Mouse (Mus musculus) kidney, adult 9 months (tissue): ENCODE data around the gene Sfn.

ENCODE experiments used
- DNase-seq: peaks from one replicate; pipeline ENCODE4 v3.0.0; 2022

The Sfn gene

DNA sequence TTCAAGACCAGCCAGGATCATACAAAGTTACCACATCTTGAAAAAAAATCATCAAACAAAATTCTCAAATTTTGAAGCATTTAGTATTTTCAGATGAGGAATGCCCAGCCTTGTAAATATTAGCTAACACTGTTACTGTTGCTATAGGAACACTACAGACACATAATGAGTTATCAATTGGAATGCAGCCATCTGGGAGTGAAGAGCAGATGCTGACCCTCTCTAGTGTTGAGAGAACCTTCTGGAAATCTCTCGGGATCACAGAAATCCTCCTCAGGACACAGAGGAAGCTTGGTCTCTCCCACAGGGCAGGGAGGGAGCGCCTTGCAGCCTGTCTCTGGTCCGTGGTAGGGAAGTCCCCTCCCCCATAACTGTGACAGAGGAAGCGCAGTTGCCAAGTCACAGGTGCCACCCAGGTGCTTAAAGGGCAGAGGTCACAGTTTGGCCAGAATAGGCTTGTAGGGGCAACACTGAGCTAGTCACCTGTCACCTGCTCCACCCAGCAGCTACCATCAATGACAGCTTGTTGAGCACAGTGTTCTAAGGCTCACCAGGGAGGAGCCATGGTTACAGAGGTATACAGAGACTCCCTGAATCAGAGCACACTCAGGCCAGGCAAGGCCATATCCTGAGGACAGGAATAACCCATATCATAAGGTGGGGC lies 17.6 kb upstream of the Sfn start:
- DNase-seq: no peak

DNA sequence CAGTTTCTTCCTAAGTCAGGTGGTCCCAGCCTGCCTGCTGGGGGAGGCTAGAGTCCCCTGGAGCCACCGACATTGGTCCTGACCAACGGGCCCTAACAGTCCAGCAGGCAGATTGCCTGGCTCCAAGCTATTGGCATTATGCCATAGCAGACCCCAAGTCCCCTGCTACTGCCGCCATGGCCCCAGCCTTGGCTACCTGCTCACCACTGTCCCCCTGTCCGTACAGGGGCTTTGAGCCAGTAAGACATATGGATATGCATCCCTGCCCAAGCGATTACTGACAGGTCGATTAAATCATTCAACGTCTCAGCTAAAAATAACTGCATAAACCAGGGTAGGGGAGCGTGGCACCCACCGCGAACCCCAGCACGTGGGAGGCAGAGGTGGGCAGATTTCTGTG lies 16.0 kb upstream of the Sfn start:
- DNase-seq: no peak

- DNase-seq: peak; percentile 50
Measured at GRCm38 (mm10) chr4:133615416-133615815, 13.4 kb upstream of the Sfn start.

- DNase-seq: no peak
Measured at GRCm38 (mm10) chr4:133614274-133614761, 12.3 kb upstream of the Sfn start.

DNA sequence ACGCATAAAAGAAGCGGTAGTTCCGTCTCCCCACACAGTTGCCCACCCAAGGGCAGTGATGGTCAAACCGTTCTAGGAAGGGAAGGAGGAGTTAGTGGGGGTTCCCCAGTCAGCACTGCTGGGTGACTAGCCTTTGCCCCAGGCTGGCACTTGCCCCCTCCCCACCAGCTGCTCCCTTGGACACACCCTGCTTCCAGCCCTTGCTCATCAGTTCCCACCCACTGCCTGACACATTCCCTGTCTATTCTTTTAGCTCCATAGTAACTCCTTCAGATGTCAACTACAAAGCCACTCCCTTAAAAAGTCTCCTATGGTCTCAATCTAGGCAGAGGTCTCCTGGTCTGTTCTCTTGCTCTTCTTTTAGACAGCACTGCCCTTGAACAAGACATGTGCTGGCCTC lies 11.9 kb upstream of the Sfn start:
- no peak for DNase-seq

DNA sequence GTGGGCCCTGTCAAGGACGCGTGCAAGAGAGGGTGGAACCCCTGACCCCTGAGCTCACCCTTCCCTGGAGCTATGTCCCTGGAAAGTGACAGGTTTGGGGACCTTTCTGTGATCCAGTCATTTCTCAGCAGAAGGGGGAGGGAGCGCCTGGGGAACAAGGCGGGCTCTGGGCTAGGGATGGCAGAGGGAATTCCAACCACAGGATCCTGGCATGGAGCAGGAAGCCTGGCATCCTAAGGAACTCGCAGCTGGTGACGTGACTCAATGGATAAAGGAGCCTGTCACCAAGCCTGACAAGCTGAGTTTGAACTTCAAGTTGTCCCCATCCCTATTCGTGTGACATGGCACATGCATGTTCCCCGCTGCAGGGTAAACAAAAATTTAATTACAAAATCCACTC lies 11.1 kb upstream of the Sfn start:
- DNase-seq: no peak

DNA sequence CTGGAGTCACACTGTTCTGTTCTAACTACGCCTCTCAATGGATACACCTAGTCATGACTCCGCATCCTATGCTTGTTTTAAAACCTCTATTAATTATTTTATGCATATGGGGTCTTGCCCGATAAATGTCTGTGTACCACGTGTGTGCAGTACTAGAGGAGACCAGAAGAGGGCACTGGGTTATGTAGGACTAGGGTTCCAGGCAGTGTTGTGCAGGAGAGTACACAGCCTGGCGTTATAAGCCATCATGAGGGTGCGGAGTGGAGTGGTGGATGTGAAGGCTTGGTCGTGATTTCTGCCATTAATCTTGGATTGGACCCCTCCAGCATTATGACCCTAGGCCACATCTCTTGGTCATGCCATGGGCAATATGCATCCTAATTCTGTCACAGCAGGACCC lies 10.4 kb upstream of the Sfn start:
- no peak for DNase-seq

DNA sequence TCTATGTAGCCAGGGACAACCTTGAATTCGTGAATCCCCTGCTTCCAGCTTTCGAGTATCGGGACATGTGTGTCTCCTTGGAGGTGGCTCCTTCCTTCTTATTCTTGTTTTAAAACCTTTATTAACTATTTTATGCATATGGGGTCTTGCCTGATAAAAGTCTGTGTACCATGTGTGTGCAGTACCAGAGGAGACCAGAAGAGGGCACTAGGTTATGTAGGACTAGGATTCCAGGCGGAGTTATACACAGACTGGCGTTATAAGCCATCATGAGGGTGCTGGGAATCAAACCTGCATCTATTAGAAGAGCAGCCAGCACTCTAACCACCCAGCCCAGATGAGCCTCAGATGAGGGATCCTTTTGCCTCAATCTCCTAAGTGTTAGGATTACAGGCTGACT lies 9.8 kb upstream of the Sfn start:
- DNase-seq: no peak

- DNase-seq: peak; percentile 82
Measured at GRCm38 (mm10) chr4:133609719-133610118, 7.8 kb upstream of the Sfn start.

- DNase-seq: no peak
Measured at GRCm38 (mm10) chr4:133607284-133607683, 5.3 kb upstream of the Sfn start.

GRCm38 (mm10) chr4:133605330-133605729 lies 3.4 kb upstream of the Sfn start:
- no peak for DNase-seq

DNA sequence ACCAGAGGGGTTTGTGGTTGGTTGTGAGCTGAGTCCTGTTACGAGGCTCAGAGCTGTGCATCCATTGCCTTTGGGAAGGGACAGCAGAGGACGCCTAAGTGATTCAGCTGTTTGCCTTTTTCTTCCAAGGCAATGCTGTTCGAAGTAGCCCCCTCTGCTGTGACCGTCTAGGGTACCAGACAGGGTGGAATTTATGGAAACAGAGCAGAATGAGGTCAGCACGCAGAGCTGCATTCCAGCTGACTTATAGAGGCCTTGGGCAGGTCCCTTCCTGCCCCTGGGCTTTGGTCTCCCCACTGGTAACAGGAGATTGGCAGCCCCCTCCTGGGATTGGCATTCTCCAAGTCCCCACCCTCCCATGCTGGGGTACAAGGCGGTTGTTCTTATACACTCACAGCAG lies 2.9 kb upstream of the Sfn start:
- DNase-seq: no peak

GRCm38 (mm10) chr4:133604175-133604574 lies 2.2 kb upstream of the Sfn start:
- DNase-seq: no peak

- no peak for DNase-seq
Measured at GRCm38 (mm10) chr4:133603056-133603455, 1.1 kb upstream of the Sfn start.

- no peak for DNase-seq
Measured at GRCm38 (mm10) chr4:133600306-133600705, 1.7 kb downstream of the Sfn start.

DNA sequence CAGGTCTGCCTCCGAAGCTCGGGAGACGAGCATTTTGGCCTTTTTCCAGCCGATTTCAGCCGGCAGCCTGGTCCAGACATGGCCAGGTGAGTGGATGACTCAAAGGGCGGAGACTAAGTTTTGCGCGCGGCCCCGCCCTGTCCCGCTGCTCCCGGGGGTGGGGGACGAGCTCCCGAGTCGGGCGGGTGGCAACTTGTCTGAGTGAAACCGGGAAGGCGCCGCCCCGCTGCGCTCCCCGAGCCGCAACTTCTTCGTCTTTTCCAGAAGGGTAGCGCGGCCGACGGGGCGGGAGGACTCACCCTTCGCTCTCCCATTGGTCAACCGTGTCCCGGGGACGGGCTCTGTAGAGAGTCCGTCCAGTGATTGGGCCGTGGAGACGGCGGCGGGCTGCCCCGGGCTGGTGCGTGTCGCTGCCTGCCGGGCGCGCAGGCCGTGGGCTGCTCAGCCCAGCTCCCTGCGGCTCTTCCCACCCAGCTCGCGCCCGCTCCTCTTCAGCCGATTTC lies 2.3 kb downstream of the Sfn start:
- peak; percentile 95 for DNase-seq

GRCm38 (mm10) chr4:133599116-133599515 lies 2.9 kb downstream of the Sfn start:
- no peak for DNase-seq

DNA sequence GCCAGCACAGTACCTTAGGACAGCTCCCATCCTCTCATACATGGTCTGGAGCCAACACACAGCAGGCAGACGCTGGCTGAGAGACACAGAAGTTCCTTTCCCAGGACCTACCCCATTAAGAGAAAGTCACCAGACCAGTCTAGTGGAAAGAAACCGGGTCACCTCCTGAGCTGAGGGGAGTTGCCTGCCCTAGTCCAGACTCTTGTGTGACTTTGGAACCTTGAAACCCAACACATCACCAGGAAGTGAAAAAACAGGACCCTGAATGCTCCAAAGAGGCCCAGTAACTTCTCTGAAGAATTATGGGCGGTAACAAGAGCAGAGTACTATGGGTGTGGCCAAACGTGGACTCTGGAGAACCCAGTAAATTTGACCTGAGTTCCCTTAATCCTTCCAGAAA lies 3.4 kb downstream of the Sfn start:
- DNase-seq: peak; percentile 51

DNA sequence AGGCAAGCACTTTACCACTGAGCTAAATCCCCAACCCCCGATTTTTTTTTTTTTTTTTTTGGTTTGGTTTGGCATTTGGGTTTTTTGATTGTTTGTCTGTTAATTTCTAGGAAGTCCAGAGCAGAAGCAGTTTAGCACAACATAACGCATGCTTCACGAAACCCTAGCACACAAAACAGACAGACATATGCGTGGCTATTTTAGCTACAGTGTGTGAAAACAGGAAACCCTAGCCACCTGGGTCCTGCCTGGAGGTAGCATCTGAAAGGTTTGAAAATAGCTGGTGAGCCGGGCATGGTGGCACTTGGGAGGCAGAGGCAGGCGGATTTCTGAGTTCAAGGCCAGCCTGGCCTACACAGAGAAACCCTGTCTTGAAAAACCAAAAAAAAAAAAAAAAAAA lies 5.9 kb downstream of the Sfn start:
- no peak for DNase-seq

- DNase-seq: no peak
Measured at GRCm38 (mm10) chr4:133595538-133595937, 6.4 kb downstream of the Sfn start.

- peak; percentile 76 for DNase-seq
Measured at GRCm38 (mm10) chr4:133592570-133592969, 9.4 kb downstream of the Sfn start.

GRCm38 (mm10) chr4:133584059-133584951 lies 17.7 kb downstream of the Sfn start, which contains the start of gene Gpn2:
Gene Gpn2, plus strand, starts transcription at chr4:133584362.
- DNase-seq: peak; percentile 86

DNA sequence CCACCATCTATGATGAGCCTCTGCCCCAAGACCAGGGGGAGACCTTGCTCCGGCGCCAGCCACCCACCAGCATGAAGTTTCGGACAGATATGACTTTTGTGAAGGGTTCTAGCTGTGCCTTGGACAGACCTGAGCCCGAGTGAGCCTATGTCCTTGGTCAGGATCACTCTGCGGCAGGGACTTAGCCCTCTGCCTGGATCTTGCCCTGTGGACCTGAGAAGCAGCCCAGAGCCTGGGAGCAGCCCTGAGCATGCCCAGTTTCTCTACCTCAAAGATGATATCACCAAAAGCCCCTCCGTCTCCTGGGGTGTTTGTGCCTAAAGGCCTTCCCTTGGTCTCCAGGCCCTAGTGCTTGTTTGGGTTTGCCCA lies 18.3 kb downstream of the Sfn start:
- peak; percentile 43 for DNase-seq

DNA sequence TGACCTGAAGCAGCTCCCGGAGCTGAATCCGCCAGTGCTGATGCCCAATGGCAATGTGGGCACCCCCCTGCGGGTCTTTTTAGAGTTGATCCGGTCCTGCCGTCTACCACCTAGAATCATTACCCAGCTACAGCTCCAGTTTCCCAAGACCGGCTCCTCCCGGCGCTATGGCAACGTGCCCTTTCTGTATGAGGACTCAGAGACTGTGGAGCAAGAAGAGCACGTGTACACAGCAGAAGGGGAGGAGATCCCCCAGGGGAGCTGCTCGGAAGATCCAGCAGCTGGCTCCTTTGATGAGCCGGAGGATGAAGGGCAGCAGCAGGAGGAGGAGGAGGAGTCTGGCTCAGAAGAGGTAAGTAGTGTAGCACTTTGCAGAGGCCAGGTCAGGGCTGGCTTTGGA lies 24.0 kb downstream of the Sfn start:
- no peak for DNase-seq
